Mouse (Mus musculus) spleen, embryonic (tissue): ENCODE data around the gene Tstd1.

Source experiments
- CTCF ChIA-PET: fragments of 350-600 bp; sonication (Branson Sonifier 250); formaldehyde crosslinking; loops from one replicate; lab custom pipeline; 2022; lab: Charles Lee

Tstd1 gene

DNA sequence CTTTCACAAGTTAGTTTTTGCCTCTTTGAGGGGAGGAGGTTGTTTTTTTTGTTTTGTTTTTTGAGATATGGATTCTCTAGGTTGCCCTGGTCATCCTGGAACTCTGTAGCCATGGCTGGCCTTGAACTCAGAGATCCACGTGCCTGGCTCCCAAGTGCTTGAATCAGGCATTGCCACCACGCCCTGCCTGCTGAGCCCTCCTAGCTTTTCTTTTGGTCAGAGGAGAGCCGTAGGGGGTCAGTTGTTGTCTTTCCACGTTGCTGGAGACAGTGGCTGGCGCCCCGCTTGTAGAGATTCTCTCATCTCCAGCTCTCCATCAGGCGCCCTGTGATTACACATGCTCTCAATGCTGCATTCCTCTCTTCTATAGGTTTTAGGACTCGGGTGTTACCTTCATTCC lies 5.1 kb upstream of the Tstd1 start:
- CTCF ChIA-PET: no interaction called here

DNA sequence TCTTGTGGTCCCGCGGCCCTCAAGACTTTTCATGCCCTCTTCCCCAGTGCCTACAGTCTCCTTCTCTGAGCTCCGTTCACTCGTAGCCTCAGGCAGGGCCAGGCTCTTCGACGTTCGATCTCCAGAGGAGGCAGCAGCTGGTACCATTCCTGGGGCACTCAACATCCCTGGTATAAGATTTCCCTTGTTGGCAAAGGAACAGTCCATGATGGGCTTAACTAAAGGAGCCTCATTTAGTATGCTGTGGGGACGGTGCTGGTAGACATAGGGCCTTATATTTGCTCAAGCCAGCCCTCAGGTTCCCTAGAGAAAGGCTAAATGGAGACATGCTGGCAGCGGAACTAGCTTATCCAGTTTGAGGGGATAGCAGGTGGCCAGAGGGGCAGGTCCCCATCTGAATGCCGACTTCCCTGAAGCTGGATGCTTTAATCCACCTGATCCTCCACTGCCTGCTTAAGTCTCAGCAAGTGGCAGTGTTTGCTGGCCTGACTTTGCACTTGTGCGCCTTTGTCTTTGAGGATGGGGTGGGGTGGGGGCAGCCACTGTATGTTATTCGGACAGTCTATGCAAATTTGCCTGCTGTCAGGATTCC lies 715 bp downstream of the Tstd1 start:
- CTCF ChIA-PET: no interaction called here

DNA sequence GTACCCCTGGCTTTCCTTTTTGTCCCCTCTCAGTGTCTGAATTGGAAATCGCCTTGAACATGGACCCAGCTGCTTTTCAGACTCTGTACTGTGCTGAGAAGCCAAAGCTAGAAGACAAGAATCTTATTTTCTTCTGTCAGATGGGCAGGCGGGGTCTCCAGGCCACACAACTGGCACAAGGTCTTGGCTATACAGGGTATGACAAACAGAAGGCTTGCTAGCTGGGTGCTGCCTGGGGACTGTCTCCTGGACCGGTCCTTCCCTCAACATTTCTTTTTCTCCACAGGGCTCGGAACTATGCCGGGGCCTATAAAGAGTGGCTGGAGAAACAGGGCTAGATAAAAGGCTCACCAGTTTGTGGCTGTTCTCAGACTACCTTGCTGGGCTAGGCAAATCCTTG lies 1.2 kb downstream of the Tstd1 start:
- CTCF ChIA-PET: no interaction called here

DNA sequence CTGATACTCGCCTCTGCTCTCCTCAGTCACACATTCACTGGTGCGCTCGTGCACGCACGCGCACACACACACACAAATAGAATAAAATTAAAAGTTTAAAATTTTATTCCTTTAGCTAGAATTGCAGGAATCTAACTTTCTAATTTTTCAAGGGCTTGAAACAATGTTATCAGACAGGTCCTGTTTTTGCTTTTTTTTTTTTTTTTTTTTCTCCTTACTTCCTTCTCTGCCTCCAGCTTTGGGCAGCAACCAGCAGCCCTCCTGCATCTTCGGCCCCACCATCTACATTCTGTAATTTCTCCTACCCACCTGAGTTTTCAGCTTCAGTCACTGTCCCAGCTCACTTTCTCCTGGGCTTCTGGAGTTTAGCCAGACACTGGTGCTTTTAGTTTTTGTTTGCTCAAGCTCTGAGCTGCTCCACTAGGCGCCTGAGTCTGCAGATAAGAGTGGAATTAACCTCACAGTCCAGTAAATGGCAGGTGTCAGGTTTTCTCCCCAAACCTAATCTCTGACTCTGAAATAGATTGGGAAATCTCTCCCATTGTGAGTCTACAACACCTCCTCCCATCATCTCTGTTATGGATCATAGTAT lies 3.9 kb downstream of the Tstd1 start:
- CTCF ChIA-PET: interaction anchor here (0.7 kb wide), 1 partner anchor 185 kb away, joined by 10 read pairs; the partner anchor contains the start of gene Ly9

DNA sequence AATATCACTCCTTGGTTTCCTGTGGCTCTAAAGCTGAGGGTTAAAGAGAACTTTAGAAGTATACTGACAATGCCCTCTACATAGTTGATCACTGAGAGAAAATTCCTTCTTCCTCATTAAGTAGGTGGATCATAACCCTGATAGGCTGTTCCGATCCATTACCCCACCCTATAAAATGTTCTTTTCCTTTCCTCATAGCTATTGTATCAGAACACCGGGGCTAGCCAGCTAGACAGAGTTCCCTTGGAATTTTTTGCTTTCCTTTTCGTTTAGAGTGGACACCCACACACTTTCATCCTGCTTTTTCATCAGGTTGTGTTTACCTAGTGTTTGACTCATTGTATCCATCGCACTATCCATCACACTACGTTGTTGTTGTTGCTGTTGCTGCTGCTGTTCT lies 6.0 kb downstream of the Tstd1 start:
- CTCF ChIA-PET: interaction anchor here (0.7 kb wide), 1 partner anchor 472 kb away, joined by 3 read pairs; no protein-coding TSS in a partner anchor

DNA sequence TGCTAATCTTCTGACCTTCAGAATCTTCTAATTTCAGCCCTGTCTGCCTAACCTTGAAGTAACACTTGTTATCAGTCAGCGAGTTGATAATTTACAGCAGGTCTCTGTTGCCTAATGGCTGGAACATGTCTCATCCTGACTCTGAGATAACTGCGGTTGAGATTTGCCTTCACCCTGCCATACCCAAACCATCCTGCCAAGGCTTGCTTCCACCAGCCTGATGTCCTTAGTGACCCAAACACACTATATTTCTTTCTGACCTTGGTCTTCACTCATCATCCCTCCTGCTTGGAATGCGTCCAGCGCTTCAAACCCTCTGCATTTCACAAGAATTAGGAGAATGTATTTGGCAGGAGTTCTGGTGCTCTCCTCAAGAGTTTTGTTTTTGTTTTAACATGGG lies 6.5 kb downstream of the Tstd1 start:
- CTCF ChIA-PET: no interaction called here

DNA sequence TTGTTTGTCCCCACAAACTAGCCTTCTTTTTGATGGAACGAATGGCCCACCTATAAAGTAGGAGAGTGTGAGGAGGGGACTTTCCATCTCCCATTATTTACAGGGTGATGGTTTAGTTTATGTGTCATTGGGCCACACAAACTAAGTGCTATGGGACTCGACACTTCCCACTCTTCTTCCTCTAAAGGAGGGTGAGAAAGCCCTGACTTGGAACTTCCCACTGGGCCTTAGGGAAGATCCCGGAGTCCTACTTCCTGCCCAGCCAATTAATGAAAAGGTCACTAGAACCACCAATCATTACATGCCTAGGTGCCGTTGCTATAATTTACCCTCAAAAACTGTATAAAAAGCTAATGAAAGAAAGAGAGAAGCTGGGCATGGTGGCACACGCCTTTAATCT lies 13.5 kb downstream of the Tstd1 start:
- CTCF ChIA-PET: no interaction called here

DNA sequence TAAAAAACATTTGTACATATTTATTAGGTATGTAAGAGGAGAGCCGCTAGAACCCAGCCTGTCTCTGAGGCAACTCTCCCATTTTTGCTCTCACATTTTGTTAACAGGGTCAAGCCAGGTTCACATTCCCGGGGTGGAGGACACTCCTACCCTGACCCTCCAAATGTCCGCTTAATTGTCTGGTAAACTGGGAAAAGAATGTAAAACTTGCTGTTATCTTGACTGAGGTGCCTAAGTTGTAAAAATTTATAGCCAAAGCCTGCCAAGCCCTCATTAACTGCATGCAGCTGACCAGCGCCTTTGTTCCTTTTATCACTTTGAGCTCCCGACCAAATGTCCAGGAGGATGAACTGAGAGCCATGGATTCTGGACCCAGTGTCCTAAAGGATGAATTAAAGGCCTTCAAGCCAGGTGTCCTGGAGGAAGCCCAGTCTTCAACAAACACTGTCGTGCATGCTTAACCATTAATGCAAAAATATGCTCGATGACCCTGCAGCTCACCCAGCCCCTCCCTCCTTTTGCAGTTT lies 16.7 kb downstream of the Tstd1 start:
- CTCF ChIA-PET: no interaction called here

DNA sequence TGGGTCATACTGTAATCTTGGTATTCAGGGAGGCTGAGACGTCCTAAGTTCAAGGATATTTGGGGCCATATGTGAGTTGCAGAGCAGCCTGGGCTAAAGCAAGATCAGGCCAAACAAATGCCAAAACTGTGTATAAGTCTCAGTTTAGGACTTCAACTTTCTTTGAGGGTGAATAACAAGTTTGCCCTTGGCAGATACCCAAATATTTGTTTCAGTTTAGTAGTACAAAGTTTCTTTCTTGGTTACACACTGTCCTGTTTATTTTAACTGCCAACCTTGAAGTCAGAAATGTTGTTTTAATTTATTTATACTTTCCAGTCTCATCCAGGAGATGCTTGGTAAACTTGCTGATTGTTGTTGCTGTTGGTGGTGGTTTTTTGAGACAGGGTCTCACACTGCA lies 17.3 kb downstream of the Tstd1 start:
- CTCF ChIA-PET: no interaction called here

DNA sequence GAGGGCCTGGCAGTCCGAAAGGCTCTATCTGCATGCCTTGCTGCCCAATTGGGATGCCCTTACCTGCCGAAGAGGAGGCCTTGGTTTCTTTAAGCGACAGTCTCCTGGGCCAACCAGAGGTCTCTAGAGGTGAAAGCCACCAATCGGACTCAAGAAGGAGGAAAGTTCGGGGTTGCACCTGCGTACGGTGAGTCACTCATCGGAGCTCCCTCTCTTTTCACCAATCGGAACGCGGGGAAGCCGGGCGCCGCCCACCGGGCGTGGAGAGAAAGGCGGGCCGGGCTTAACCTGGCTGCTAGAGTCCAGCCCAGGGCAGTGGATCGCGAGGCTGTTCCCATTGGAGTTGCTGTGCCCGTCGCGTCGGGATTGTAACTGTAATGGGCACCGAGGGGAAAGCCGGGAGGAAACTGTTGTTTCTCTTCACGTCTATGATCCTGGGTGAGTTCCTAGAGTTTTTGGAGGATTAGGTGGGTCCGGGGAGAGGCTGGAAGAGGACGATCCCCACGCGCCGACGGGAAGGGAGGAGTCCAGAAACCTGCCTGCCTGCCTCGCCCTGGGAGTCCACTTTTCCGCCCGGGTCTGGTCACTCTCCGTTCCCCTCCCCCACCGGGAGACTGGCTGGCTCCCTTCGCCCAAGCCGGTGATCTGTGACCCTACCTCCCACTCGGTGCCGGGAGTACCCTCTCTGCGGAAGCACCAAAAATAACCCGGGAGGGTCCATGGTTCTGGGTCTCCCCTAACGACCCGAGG lies 18.8 kb downstream of the Tstd1 start, which contains the start of gene F11r:
Gene F11r (plus strand): TSS at position 272 of the 750 bp plus-strand sequence.
- CTCF ChIA-PET: interaction anchor here (0.7 kb wide), 2 partner anchors 22 to 99 kb away, joined by 4 read pairs; no protein-coding TSS in a partner anchor

DNA sequence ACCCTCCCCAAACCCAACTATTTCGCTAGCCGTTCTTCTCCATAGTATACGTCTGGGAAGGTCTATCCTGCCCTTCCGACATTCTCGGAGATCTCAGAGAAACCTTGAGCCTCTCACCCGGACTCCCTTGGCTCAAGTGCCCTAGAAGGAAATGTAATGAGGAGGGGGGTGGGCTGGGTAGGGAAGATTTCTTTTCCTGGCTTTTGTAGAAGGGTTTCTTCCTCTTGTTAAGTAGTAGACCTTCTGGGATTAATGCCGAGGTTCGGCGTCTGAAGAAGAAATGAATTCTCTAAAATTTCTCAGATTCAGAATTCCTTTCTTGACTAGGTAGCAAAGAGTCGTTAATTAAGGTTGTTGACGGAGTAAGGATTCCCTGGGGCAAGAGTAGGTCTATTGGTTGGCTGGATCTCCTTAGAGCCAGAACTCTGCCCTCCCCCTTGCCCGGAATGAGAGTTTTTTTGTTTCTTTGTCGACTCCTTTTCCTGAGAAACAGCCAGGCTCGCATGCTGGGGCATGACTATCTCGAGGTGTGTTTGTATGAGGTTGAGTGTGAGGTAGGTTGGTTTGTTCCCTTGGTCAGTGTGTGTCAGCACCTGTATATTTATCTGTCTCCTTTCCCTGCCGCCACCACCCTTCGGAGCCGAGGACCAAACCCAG lies 19.5 kb downstream of the Tstd1 start:
- CTCF ChIA-PET: no interaction called here

DNA sequence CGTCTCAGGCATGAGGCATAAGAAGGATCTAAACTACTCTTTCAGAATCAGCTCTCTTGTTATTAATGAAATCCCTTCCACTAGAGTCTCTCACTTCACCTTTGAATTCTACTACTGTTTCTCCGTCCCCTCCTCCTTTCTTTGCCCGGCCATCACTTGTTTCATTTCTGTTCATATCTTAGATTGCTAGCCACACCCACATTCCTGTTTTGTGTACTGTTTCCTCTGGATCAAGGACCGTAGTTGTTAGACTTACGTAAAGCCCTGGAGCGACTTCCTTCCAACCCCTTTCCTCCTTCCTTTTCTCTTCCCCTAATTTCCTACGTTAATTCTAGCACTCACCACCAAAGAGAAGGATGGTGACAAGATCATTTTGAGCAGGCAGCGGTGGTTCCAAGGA lies 20.4 kb downstream of the Tstd1 start:
- CTCF ChIA-PET: no interaction called here

DNA sequence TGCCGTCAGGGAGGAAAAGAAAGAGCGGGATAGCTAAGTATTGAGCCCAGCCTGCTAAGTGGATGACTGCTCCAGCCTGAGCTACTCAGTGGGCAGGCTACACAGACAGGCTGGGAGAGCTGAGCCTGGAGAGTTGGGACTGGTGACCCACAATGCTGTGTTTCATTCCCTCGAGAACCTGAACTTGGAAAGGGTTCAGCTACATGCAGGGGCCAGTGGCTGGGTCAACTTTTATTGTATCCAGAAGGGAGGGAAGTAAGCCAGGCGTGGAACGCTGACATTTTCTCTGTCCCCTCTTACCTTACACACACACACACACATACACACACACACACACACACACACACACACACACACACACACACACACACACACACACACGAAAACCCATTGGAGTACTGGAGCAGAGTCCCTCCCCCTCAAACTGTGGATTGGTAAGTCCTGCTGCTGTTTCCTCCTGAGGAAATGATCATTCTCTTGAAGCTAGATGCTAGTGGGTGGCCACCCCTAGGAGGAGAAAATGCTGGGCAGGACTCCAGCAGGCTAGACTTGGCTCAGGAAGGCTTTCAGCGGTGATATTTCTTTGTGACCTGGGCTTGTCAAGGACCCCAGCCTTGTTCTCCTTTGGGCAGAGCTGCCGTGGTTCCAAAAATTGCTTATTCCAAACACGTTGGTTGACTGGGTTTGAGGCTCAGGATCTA lies 21.5 kb downstream of the Tstd1 start:
- CTCF ChIA-PET: no interaction called here

DNA sequence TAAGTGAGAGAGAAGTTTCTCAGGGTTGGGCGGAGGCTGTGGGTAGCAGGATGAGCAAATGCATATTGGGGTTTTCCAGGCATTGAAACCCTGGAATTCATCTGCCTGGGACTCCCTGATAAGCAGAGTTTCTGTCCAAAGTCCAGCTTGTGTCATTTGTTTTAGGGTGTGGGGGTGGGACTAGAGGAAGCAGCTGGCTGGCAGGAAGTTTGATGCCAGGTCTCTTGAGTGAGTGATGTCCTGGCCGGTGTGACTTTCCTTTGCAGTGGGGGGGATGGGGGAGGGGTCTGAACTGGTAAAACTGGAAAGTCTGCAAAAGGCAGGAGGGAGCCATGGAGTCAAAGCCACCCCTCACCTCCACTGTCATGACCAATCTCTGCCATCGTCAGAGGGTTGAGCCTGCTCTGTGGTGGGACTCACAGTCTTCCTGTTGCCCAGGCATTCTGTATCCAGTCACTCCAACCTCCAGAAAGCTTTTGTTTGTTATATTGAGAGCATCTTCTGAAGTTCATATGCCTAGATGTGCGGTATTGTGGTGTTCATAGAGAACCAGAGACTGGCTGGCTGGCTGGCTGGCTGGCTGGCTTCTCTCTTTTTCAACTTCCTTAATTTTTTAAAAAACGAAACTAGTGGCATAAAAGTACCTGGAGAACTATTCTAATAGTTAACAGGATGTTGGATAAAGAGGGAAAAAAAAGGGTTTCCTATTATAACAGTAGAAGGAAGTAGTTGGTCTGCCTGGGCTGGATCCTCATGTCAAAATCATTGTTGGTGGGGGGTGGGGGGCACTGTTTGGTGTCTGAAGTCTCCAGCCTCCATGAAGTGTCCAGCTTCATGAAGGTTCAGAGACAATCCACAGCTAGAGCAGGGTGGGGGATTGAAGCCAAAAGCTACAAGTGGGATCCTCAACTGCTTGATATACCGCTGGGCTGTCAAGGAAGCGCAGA lies 23.1 kb downstream of the Tstd1 start:
- CTCF ChIA-PET: interaction anchor here (0.6 to 0.7 kb wide), 3 partner anchors 88 to 713 kb away, joined by 3 read pairs; no protein-coding TSS in a partner anchor

DNA sequence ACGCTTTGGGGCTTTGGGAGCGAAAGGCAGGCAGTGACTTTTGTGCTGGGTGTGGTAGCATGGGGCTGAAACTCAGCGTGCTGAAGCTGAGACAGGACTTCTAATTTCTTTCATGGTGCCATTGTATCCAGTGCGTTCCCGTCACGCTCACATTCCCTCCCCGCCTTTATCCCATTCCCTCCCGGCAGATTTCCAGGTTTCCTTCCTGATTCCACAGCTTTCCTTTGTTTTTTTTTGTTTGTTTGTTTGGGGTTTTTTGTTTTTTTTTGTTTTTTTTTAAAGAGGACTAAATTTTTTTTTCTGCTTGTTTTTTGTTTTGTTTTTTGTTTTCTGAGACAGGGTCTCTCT lies 23.7 kb downstream of the Tstd1 start:
- CTCF ChIA-PET: interaction anchor here (0.6 to 0.7 kb wide), 2 partner anchors 88 to 714 kb away, joined by 3 read pairs; no protein-coding TSS in a partner anchor

DNA sequence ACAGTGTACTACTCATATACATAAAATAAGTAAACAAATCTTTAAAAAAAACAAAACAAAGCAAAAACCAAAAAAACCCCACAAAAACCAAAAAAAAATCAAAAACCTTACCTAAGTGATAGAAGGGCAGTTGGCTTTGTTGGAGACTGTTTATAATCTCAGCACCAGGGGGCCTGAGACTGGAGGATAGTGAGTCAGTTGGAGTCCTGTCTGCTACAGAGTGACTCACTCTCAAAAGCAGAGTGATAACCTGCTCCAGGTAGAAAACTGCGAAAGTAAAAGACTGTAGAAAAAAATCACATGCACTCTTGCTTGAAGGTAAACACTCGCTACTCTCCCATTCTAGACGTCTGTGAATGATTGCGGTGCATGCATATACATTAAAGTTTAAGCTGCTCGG lies 26.4 kb downstream of the Tstd1 start:
- CTCF ChIA-PET: no interaction called here

DNA sequence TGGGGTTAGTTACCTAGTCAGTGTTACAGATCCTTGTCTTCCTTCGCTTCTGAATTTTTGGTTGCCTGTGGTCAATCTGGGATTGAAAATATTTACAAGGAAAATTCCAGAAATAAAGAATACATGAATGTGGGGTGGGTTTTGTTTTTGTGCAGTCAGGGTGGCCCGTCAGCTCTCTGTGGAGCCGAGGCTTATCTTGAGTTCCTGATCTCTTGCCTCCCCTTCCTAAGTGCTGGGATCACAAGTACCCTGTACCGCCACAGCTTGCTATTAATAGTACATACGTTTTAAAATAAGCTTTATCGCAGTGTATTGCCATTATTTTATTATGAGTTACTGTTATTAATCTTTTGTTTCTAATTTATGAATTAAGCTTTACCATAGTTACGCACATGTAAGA lies 28.2 kb downstream of the Tstd1 start:
- CTCF ChIA-PET: no interaction called here

DNA sequence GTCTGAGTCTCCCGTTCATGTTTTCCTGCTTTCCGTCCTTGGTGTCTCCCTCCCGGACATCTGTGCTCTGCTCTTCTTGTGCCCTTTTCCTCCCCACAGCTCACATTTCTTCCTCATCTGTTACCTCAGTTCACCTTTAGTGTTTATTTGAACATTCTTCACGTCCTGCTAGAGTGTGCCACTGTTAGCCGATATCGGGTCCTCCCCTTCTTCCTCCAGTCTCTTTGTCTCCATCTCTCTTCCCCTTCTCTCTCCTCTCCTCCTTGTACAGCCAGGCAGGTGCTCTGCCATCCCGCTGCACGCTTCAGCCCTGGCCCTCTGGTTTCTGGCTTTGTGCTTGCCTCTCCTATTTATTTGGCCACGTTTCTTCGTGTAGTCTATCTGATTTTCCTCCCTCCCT lies 29.0 kb downstream of the Tstd1 start:
- CTCF ChIA-PET: no interaction called here

DNA sequence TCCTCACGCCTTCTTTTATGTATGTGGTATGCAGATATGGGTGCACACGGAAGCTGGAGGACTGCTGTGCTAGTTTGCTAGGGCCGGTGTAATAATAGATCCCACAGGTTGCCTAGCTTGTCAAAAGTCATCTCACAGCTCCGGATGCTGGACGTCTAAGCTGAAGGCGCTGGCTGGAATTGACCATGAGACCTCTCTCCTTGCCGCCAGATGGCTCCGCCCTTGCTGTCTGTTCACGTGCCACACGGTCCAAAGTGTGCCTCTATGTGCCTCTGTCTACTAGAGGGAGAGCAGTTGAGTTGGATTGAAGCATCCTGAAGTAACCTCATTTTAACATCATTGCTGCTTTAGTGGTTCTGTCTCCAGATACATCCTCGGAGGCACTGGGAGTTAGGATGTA lies 31.4 kb downstream of the Tstd1 start:
- CTCF ChIA-PET: no interaction called here

DNA sequence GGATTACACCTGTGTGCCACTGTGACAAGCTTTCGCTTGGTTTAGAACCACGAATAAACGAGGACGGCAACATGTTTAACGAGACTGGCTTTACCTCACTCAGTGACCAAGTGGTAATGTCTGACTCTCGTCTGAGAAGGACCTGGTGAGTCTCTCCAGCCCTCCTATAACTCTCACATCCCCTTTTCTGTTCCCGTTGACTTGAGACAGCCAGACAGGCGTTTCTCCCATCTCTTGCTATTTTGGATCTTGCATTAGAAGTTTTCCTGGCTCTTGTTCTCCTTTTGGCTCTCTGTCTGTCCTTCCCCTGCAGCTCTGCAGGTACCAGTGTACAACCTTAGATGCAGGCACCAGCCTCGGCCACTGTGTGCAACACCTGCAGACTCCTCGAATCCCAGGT lies 32.3 kb downstream of the Tstd1 start:
- CTCF ChIA-PET: interaction anchor here (0.6 kb wide), 1 partner anchor 124 kb away, joined by 6 read pairs; no protein-coding TSS in a partner anchor
